In the genomic region with DNA sequence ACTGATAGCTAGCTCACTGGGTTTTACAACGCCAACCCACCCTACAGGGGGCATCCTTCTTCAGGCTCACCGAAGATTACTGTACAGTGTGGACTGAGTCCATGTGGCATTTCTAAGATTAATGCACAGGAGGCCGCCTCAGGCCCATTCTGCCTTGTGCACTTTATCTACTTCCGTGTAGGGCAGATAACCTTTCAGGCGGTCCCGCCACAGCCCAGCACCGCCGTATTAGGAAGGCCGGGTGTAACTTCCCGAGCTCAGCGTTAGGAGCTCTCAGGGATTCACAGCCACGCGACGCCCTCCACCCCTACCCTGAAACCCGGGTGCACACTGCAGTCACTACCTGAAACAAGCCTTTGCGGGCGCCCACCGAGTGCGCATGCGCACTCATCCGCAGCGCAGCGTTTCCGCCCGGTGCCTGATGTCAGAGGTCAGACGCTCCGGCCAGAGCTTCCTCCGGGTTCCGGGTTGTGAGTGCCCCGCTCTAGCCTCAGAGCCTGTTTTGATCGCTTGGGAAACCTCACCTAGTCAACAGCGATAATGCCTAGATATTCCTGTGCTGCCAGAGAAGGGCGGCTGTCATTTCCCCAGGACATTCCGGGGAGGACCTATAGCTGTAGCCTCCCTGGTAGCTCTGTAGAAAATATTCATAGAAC, we compare ENCODE assay signal across 8 mouse cellular contexts. TPM values are rescaled to one million over a fixed set of nuclear protein-coding genes. Genes with fewer than 3 reads are reported as not detected.
A peak's percentile ranks its signal among the peaks of the same experiment; 100 is the strongest.
DNase-seq lines count a peak whose midpoint lies in the region; ATAC-seq and TF ChIP-seq lines count a peak whose summit lies in the region.

No protein-coding gene starts in this region.

- peak overlapping the region; percentile 84 for H3K4me3 ChIP-seq in cerebellum, adult 2 months (replicated peaks; ENCODE audit: insufficient read depth, low read depth, low read length)
- peak overlapping the region; percentile 62 for H3K4me3 ChIP-seq in forebrain, postnatal 0 days (ENCODE audit: low read depth, low read length)
- H3K4me3 ChIP-seq in layer of hippocampus, adult 2 months: peak overlapping the region; percentile 85
- peak overlapping the region; percentile 98 for H3K4me3 ChIP-seq in lung, adult 2 months (replicated peaks; ENCODE audit: extremely low read depth, low read depth, low read length)
- H3K4me3 ChIP-seq in neural tube, embryonic 15.5 days (replicated peaks): peak overlapping the region; percentile 64

- peaks cover 13% of the 10 kb centered on the region for H3K4me1 ChIP-seq in cerebellum, adult 2 months (ENCODE audit: control insufficient read depth, insufficient read depth, low read length)
- H3K4me1 ChIP-seq in forebrain, postnatal 0 days (ENCODE audit: insufficient read depth): peaks cover 6% of the 10 kb centered on the region
- H3K4me1 ChIP-seq in lung, adult 2 months (ENCODE audit: control insufficient read depth, insufficient read depth, low read length): peaks cover 5% of the 10 kb centered on the region
- peaks cover 14% of the 10 kb centered on the region for H3K4me1 ChIP-seq in neural tube, embryonic 15.5 days

- H3K9me3 ChIP-seq in forebrain, postnatal 0 days (ENCODE audit: low read length): no peaks in the 10 kb centered on the region
- H3K9me3 ChIP-seq in neural tube, embryonic 15.5 days (replicated peaks): no peaks in the 10 kb centered on the region

- peak overlapping the region; percentile 64 for H3K9ac ChIP-seq in forebrain, postnatal 0 days
- H3K9ac ChIP-seq in neural tube, embryonic 15.5 days (replicated peaks): peak overlapping the region; percentile 70

- peak; percentile 75; the same call in 1 of the 2 replicates for TF ChIP-seq POLR2A in cerebellum, adult 2 months (IDR thresholded peaks at IDR 0.05; ENCODE audit: borderline replicate concordance, insufficient read depth, low read length)
- TF ChIP-seq POLR2A in lung, adult 2 months (IDR thresholded peaks at IDR 0.05; ENCODE audit: borderline replicate concordance, extremely low read depth, low read depth, low read length): peak; percentile 92; the same call in 1 of the 2 replicates

- intact Hi-C loops in heart, postnatal 36 days (cut with DNase I): no loop called here

- under 1% methylated on average over 34 of the region's 34 CpGs for WGBS in cerebellum, adult 2 months
- 5% methylated on average over 34 of the region's 34 CpGs for WGBS in forebrain, postnatal 0 days
- under 1% methylated on average over 34 of the region's 34 CpGs for WGBS in lung, adult 2 months
- WGBS in neural tube, embryonic 15.5 days: 3% methylated on average over 34 of the region's 34 CpGs

- ATAC-seq in forebrain, postnatal 0 days: peak; percentile 90
- ATAC-seq in neural tube, embryonic 15.5 days (ENCODE audit: low FRiP score): peak; percentile 95

- peak overlapping the region; percentile 75 for H3K4me2 ChIP-seq in forebrain, postnatal 0 days (ENCODE audit: low read depth)
- H3K4me2 ChIP-seq in neural tube, embryonic 15.5 days: peak overlapping the region; percentile 78

- no peaks in the 10 kb centered on the region for H3K27me3 ChIP-seq in cerebellum, adult 2 months (ENCODE audit: control insufficient read depth, insufficient read depth, low read length)
- no peaks in the 10 kb centered on the region for H3K27me3 ChIP-seq in forebrain, postnatal 0 days (ENCODE audit: insufficient read depth, low read length)
- H3K27me3 ChIP-seq in neural tube, embryonic 15.5 days (replicated peaks): no peaks in the 10 kb centered on the region

- no peak for TF ChIP-seq CTCF in cerebellum, adult 2 months (IDR thresholded peaks at IDR 0.05; ENCODE audit: borderline replicate concordance, insufficient read depth, low read depth, low read length)
- TF ChIP-seq CTCF in forebrain, postnatal 0 days (IDR thresholded peaks at IDR 0.05; ENCODE audit: low read depth): peak; percentile 39
- TF ChIP-seq CTCF in layer of hippocampus, adult 2 months (conservative IDR thresholded peaks at IDR 0.05): peak; percentile 61
- TF ChIP-seq CTCF in lung, adult 2 months (IDR thresholded peaks at IDR 0.05; ENCODE audit: insufficient read depth, low read length): no peak

- no peaks in the 10 kb centered on the region for H3K36me3 ChIP-seq in forebrain, postnatal 0 days (ENCODE audit: insufficient read depth)
- no peaks in the 10 kb centered on the region for H3K36me3 ChIP-seq in neural tube, embryonic 15.5 days

- H3K27ac ChIP-seq in cerebellum, adult 2 months (ENCODE audit: insufficient read depth, low read length): peak overlapping the region; percentile 89
- peak overlapping the region; percentile 69 for H3K27ac ChIP-seq in forebrain, postnatal 0 days (ENCODE audit: low read depth, low read length)
- peak overlapping the region; percentile 89 for H3K27ac ChIP-seq in layer of hippocampus, adult 2 months
- peak overlapping the region; percentile 83 for H3K27ac ChIP-seq in neural tube, embryonic 15.5 days (replicated peaks)

- peak; percentile 93 for DNase-seq in ES-CJ7 (ENCODE audit: low read depth, low spot score)
- peak; percentile 93 to 94 for DNase-seq in cerebellum, adult 2 months
- DNase-seq in forebrain, postnatal 0 days: peak; percentile 84
- peak; percentile 90 to 93 for DNase-seq in heart, postnatal 36 days
- peak; percentile 86 for DNase-seq in layer of hippocampus, adult 2 months (ENCODE audit: low spot score in 2 of 2)
- peak; percentile 90 for DNase-seq in lung, adult 2 months
- DNase-seq in testis, postnatal 10 days (ENCODE audit: low spot score): peak; percentile 90

RNA-seq across cellular contexts. Expression of a gene that starts 6.0 kb away (rescaled TPM):
- polyA plus RNA-seq in cerebellum, adult 2 months (2012; rRNA removed): 21.4 and 23.7 TPM in 2 replicates
- 25.5 and 25.6 TPM in 2 replicates for total RNA-seq in forebrain, postnatal 0 days (2014; rRNA removed)
- polyA plus RNA-seq in forebrain, postnatal 0 days (2015; fragmentation: Nextera tagmentation; extraction: Ambion mirVana): 21.2 and 22.9 TPM in 2 replicates
- total RNA-seq in heart, postnatal 36 days (2021): 10 to 100 TPM; 36.7 to 37.1 TPM
- total RNA-seq in layer of hippocampus, adult 2 months (2021): 10 to 100 TPM; 27.5 to 28.6 TPM
- polyA plus RNA-seq in lung, adult 2 months (2012; rRNA removed): 23.1 and 37.3 TPM in 2 replicates
- polyA plus RNA-seq in neural tube, embryonic 15.5 days (2015; fragmentation: Nextera tagmentation; extraction: Ambion mirVana): 27.1 and 32.7 TPM in 2 replicates

RNA-seq across cellular contexts. Expression of a gene that starts 6.5 kb away (rescaled TPM):
- polyA plus RNA-seq in cerebellum, adult 2 months (2012; rRNA removed): 6.0 and 7.2 TPM in 2 replicates
- total RNA-seq in forebrain, postnatal 0 days (2014; rRNA removed): 4.2 and 4.3 TPM in 2 replicates
- polyA plus RNA-seq in forebrain, postnatal 0 days (2015; fragmentation: Nextera tagmentation; extraction: Ambion mirVana): 0.84 and 1.2 TPM in 2 replicates
- 10 to 100 TPM; 22.0 to 22.9 TPM for total RNA-seq in heart, postnatal 36 days (2021)
- total RNA-seq in layer of hippocampus, adult 2 months (2021): 10 to 100 TPM in 1 of 2 experiments, 1 to 10 TPM in 1; 9.3 to 10.1 TPM
- polyA plus RNA-seq in lung, adult 2 months (2012; rRNA removed): 3.9 and 7.3 TPM in 2 replicates
- polyA plus RNA-seq in neural tube, embryonic 15.5 days (2015; fragmentation: Nextera tagmentation; extraction: Ambion mirVana): 2.0 and 2.2 TPM in 2 replicates

Comparison
In these comparisons a context has a peak if more than half of its experiments do, and no peak if none do; other contexts are left out.
1. Peak in every context shown above with its lines: DNase-seq, ATAC-seq, H3K4me3 ChIP-seq and H3K27ac ChIP-seq.
2. CTCF ChIP-seq: peak in forebrain, postnatal 0 days (single experiment) and layer of hippocampus, adult 2 months (single experiment); none in cerebellum, adult 2 months (single experiment) and lung, adult 2 months (single experiment).